Mouse (Mus musculus): Measurements from ENCODE around the gene Rhebl1. TPM values are rescaled to one million over a fixed set of nuclear protein-coding genes. Genes with fewer than 3 reads are reported as not detected.

Gene Rhebl1
- polyA plus RNA-seq, 1 experiment from 2014 or later = 23.4 TPM

Other genes starting within 250 kb of the Rhebl1 start
- gene Ddx23, start 231.6 kb downstream of the Rhebl1 start, polyA plus RNA-seq (2015; fragmentation: Nextera tagmentation; extraction: Ambion mirVana) = 34.5 and 35.4 TPM in 2 replicates
- 0.50 and 0.59 TPM in 2 replicates for gene Rnd1, start 217.1 kb downstream of the Rhebl1 start, polyA plus RNA-seq (2015; fragmentation: Nextera tagmentation; extraction: Ambion mirVana)
- 0.94 and 1.3 TPM in 2 replicates for gene Ccdc65, start 186.3 kb downstream of the Rhebl1 start, polyA plus RNA-seq (2015; fragmentation: Nextera tagmentation; extraction: Ambion mirVana)
- gene Fkbp11, start 166.3 kb downstream of the Rhebl1 start, polyA plus RNA-seq (2015; fragmentation: Nextera tagmentation; extraction: Ambion mirVana) = 40.9 and 48.3 TPM in 2 replicates
- gene Arf3, start 131.3 kb downstream of the Rhebl1 start, polyA plus RNA-seq (2015; fragmentation: Nextera tagmentation; extraction: Ambion mirVana) = 44.1 and 44.6 TPM in 2 replicates
- 4.9 and 5.3 TPM in 2 replicates for gene Wnt10b, start 116.4 kb downstream of the Rhebl1 start, polyA plus RNA-seq (2015; fragmentation: Nextera tagmentation; extraction: Ambion mirVana)
- not detected in 2 replicates for gene Wnt1, start 104.7 kb downstream of the Rhebl1 start, polyA plus RNA-seq (2015; fragmentation: Nextera tagmentation; extraction: Ambion mirVana)
- 0.07 TPM in 1 of 2 replicates, not detected in the other for gene Ddn, start 85.0 kb downstream of the Rhebl1 start, polyA plus RNA-seq (2015; fragmentation: Nextera tagmentation; extraction: Ambion mirVana)
- 90.4 and 92.5 TPM in 2 replicates for gene Prkag1, start 63.0 kb downstream of the Rhebl1 start, polyA plus RNA-seq (2015; fragmentation: Nextera tagmentation; extraction: Ambion mirVana)
- 14.4 and 15.2 TPM in 2 replicates for gene Kmt2d, start 23.3 kb downstream of the Rhebl1 start, polyA plus RNA-seq (2015; fragmentation: Nextera tagmentation; extraction: Ambion mirVana)
- gene Dhh, start 4.0 kb upstream of the Rhebl1 start, polyA plus RNA-seq (2015; fragmentation: Nextera tagmentation; extraction: Ambion mirVana) = 0.52 and 0.54 TPM in 2 replicates
- 26.8 and 27.8 TPM in 2 replicates for gene Lmbr1l, start 23.7 kb upstream of the Rhebl1 start, polyA plus RNA-seq (2015; fragmentation: Nextera tagmentation; extraction: Ambion mirVana)
- 1,422 and 1,651 TPM in 2 replicates for gene Tuba1b, start 40.0 kb upstream of the Rhebl1 start, polyA plus RNA-seq (2015; fragmentation: Nextera tagmentation; extraction: Ambion mirVana)
- gene Gm49450, start 59.0 kb upstream of the Rhebl1 start, polyA plus RNA-seq (2015; fragmentation: Nextera tagmentation; extraction: Ambion mirVana) = not detected in 2 replicates
- 1,291 and 1,480 TPM in 2 replicates for gene Tuba1a, start 59.2 kb upstream of the Rhebl1 start, polyA plus RNA-seq (2015; fragmentation: Nextera tagmentation; extraction: Ambion mirVana)
- 109 and 124 TPM in 2 replicates for gene Tuba1c, start 135.4 kb upstream of the Rhebl1 start, polyA plus RNA-seq (2015; fragmentation: Nextera tagmentation; extraction: Ambion mirVana)
- 1.8 and 7.1 TPM in 2 replicates for gene Prph, start 160.6 kb upstream of the Rhebl1 start, polyA plus RNA-seq (2015; fragmentation: Nextera tagmentation; extraction: Ambion mirVana)
- 30.9 and 41.1 TPM in 2 replicates for gene Troap, start 180.0 kb upstream of the Rhebl1 start, polyA plus RNA-seq (2015; fragmentation: Nextera tagmentation; extraction: Ambion mirVana)
- 0.22 TPM in 1 of 2 replicates, not detected in the other for gene C1ql4, start 193.3 kb upstream of the Rhebl1 start, polyA plus RNA-seq (2015; fragmentation: Nextera tagmentation; extraction: Ambion mirVana)
- 0.44 and 0.52 TPM in 2 replicates for gene Dnajc22, start 198.6 kb upstream of the Rhebl1 start, polyA plus RNA-seq (2015; fragmentation: Nextera tagmentation; extraction: Ambion mirVana)
- gene Spats2, start 231.4 kb upstream of the Rhebl1 start, polyA plus RNA-seq (2015; fragmentation: Nextera tagmentation; extraction: Ambion mirVana) = 44.1 and 51.0 TPM in 2 replicates

All from embryonic facial prominence, embryonic 13.5 days (tissue).